Mouse (Mus musculus) cortical plate, adult 2 months (tissue): Measurements from ENCODE around the gene Tbc1d14. TPM values are rescaled to one million over a fixed set of nuclear protein-coding genes. Genes with fewer than 3 reads are reported as not detected.

Experiments used
- H3K27ac ChIP-seq: fragments of 200-500 bp; 2 replicates; pipeline ENCODE4 v1.5.1; 2012; ENCODE audit warnings: low read length, control low read depth, inconsistent platforms; ENCODE audit not compliant: insufficient read depth
- H3K4me1 ChIP-seq: fragments of 200-500 bp; 2 replicates; pipeline ENCODE4 v1.6.1; 2011; ENCODE audit warnings: low read length; ENCODE audit not compliant: control insufficient read depth, insufficient read depth
- H3K4me3 ChIP-seq: fragments of 200-500 bp; 2 replicates; pipeline ENCODE4 v1.5.1; 2011; ENCODE audit warnings: mild to moderate bottlenecking, low read length, control low read depth; ENCODE audit not compliant: insufficient read depth
- CTCF ChIP-seq: fragments of 200-500 bp; IDR thresholded peaks from 2 replicates; pipeline ENCODE4 v1.5.1; 2011; ENCODE audit warnings: mild to moderate bottlenecking, control low read depth, low read length; ENCODE audit not compliant: insufficient read depth; ENCODE audit errors: extremely low read depth
- POLR2A ChIP-seq: fragments of 200-500 bp; IDR thresholded peaks from 2 replicates; pipeline ENCODE4 v1.6.1; 2011; ENCODE audit warnings: mild to moderate bottlenecking, low read length, control low read depth; ENCODE audit not compliant: insufficient read depth; ENCODE audit errors: extremely low read depth
- polyA plus RNA-seq: library from polyadenylated mRNA; depleted of rRNA; stranded (reverse); fragments of >200 nt; gene quantifications from 2 replicates; pipeline ENCODE4 v1.2.3, GENCODE M21; 2012

Gene Tbc1d14
- polyA plus RNA-seq, 1 experiment, result 67.0 TPM

- H3K4me3 ChIP-seq, result no peak overlapping the region
- no peak for TF ChIP-seq POLR2A
- no peak overlapping the region for H3K27ac ChIP-seq
- peaks cover 8% of the 10 kb centered on the region; the same call in 1 of the 2 replicates for H3K4me1 ChIP-seq
These were observed 13.1 kb downstream of the Tbc1d14 start for GRCm38 (mm10) chr5:36579967-36580366.

- peaks cover 10% of the 10 kb centered on the region; the same call in 1 of the 2 replicates for H3K4me1 ChIP-seq
These were observed 14.1 kb downstream of the Tbc1d14 start for GRCm38 (mm10) chr5:36578982-36579381.

GRCm38 (mm10) chr5:36576457-36576856 lies 16.6 kb downstream of the Tbc1d14 start:
- Histone ChIP-seq H3K4me1 (peaks cover 15% of the 10 kb centered on the region; the same call in 1 of the 2 replicates), H3K4me3 (no peak overlapping the region), H3K27ac (no peak overlapping the region)
- no peak for TF ChIP-seq CTCF
- no peak for TF ChIP-seq POLR2A

More at GRCm38 (mm10) chr5:36578982-36579381, 14.1 kb downstream of the Tbc1d14 start:
- H3K27ac ChIP-seq, result no peak overlapping the region
- H3K4me3 ChIP-seq, result no peak overlapping the region
- TF ChIP-seq CTCF (no peak), POLR2A (no peak)

GRCm38 (mm10) chr5:36575745-36576144 lies 17.3 kb downstream of the Tbc1d14 start:
- H3K27ac ChIP-seq, result peak overlapping the region; percentile 55

DNA sequence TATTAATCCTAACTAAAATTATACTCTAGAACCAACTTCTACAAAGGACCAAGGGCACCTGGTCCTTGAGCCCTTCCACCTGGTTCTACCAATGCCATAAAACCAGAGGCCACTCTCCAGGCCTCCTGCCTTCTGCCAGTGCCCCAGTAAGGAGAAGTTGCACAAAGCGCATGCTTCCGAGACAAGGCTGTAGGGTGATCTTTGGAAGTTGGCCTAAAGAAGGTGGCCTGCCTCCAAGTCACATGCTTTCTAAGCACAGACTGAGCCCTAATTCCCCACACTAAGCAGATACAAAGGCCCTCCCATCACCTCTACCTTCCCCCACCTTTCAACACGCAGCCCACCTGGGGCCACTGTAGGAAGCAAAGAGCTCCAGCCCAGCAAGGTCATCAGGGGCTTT lies 17.8 kb downstream of the Tbc1d14 start:
- peaks cover 15% of the 10 kb centered on the region; the same call in 1 of the 2 replicates for H3K4me1 ChIP-seq
- no peak for TF ChIP-seq CTCF
- no peak for TF ChIP-seq POLR2A
- H3K27ac ChIP-seq, result peak overlapping the region; percentile 55; the same call in 1 of the 2 replicates
- H3K4me3 ChIP-seq, result no peak overlapping the region

More at GRCm38 (mm10) chr5:36575745-36576144, 17.3 kb downstream of the Tbc1d14 start:
- Histone ChIP-seq H3K4me1 (peaks cover 13% of the 10 kb centered on the region; the same call in 1 of the 2 replicates), H3K4me3 (no peak overlapping the region)
- TF ChIP-seq POLR2A (no peak), CTCF (no peak)

DNA sequence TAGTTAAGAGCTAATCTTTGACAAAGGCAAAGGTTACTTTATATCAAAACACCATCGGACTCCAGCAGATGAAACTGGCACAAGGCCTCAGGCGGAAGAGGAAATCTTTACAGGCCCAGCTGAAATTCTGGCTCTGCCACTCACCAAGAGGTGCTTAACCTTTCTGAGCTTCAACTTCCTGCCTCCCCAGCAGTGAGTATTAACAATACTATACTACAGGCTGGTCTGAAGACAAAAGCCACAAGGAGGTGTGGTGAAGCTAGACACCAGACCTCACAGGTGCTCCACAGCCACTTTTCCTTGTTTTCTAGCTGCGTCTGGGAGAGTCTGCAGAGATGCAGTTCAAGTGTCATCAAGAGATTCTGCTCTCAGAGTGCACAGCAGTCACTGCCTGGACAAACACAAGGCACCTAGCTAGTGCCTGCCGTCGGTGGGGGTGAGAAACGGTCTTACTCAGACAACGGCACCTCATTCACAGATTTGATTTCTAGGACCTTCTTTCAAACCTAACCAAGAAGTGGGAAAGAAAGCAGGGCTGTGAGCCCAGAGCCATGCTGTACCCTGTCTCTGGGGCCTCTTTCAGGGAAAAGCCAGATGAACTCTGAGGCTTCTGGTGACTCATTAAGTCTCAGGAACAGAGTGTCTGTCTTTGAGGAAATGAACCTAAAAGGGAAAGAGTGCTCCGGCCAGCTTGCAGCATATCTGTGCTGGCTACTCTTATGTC lies 18.8 kb downstream of the Tbc1d14 start:
- peaks cover 15% of the 10 kb centered on the region; the same call in 1 of the 2 replicates for H3K4me1 ChIP-seq
- no peak for TF ChIP-seq POLR2A
- no peak for TF ChIP-seq CTCF
- no peak overlapping the region for H3K27ac ChIP-seq
- no peak overlapping the region for H3K4me3 ChIP-seq

DNA sequence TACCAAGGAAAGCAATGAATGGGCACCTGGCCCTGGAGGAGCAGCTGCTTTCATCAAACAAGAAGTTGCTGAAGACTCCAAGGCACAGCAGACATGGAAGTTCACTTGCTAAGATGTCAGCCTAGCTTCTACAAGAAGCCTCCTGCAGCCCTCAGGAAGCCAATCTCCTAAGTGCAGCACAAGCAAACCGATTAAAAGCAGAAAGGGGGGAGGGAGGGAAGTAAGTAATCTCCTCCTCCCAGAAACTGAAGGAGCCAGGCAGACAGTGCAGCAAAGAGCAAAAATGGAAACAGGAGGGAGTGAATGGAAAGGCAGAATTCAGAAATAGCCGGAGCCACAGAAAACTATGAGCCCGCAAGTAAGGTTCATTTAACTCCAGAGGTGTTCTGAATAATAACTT lies 19.7 kb downstream of the Tbc1d14 start:
- H3K27ac ChIP-seq, result 0 out of 2 replicates have a peak overlapping the region, but pooled peaks have one; percentile 44
- no peak for TF ChIP-seq CTCF
- TF ChIP-seq POLR2A, result 0 out of 2 replicates have a peak, but pooled peaks have one; percentile 33
- H3K4me3 ChIP-seq, result no peak overlapping the region
- peaks cover 15% of the 10 kb centered on the region; the same call in 1 of the 2 replicates for H3K4me1 ChIP-seq

DNA sequence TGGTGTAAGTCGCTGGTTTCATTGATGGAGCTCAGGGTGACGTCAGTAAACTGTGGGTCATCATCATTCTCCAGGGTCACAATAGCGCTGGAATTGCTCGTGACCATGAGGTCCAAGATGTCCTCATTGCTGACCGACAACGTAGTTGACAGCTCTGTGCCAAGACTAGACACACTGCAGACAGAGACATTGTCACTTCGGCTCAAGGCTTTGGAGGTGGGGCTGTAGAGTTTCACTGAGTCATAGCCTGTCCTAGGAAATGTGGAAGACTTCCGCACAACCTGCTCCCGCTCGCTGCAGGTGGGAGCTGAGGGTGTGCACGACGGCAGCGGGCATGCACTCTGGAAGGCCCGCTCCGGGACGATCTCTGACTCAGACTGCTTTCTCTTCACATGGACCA lies 21.7 kb downstream of the Tbc1d14 start:
- TF ChIP-seq CTCF (no peak), POLR2A (no peak)
- no peak overlapping the region for H3K4me3 ChIP-seq
- H3K4me1 ChIP-seq, result peaks cover 19% of the 10 kb centered on the region
- H3K27ac ChIP-seq, result no peak overlapping the region

DNA sequence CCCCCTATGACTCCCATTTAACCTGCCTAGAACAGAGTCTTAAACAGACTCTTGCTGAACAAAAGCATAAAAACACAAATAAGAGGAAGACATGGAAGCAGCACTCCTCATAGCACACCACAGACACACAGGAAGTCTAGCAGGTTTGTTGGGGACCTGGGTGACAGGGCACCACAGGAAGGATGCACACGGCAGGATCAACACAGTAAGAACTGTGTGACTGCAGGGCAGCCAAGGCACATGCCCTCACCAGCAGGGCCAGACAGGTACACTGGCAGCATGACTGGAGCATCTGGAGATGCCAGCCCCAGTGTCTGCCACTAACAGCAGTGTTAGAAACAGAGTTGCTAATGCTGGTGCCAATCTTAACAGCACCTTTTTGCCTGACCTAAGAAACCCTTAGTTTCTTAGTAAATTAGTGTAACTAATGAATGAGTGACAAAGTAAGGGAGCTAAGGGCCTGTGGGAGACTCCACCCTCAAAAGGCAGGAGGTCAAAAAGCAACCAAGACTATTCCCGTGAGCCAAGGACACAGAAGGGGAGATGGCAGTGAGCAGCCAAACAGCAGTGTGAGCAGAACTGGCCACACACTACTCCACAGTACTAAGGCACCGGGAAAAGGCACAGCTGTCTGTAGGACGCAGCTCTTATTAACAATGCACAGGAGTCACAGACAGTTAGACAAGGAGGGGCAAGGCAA lies 22.4 kb downstream of the Tbc1d14 start:
- Histone ChIP-seq H3K4me3 (no peak overlapping the region), H3K27ac (no peak overlapping the region), H3K4me1 (peaks cover 19% of the 10 kb centered on the region)
- no peak for TF ChIP-seq CTCF
- no peak for TF ChIP-seq POLR2A
